Mouse (Mus musculus) liver, adult 2 months (tissue): ENCODE measurements around the gene Mrps27.

ENCODE experiments used
- CTCF ChIP-seq: fragments of 200-500 bp; IDR thresholded peaks from 2 replicates; pipeline ENCODE4 v1.5.1; 2011; ENCODE audit warnings: low read depth, low read length, control low read depth
- POLR2A ChIP-seq: fragments of 200-500 bp; IDR thresholded peaks from 2 replicates; pipeline ENCODE4 v1.6.1; 2011; ENCODE audit warnings: low read length, control low read depth; ENCODE audit not compliant: insufficient read depth; ENCODE audit errors: extremely low read depth

DNA sequence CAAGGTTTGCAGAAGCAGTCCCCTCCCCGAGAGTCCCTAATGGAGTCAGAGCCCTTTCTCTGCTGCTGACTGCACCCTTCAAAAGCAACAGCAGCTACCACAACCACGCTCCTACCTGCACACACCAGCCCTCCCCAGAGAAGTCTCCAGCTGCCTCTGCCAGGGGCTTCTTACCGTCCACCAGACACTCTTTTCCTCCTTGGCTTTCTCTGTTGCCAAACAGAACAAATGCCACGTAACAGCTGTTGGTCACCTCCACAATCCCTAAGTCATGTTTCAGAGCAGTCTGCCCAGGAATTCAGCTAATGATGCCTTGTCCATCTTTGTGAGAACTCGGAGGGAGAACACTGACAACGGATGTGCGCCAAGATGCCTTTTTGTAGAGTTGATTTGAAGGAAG, 102.4 kb downstream of the Mrps27 start:
- no peak for TF ChIP-seq CTCF
- TF ChIP-seq POLR2A, result no peak
